Mouse (Mus musculus) heart, postnatal 0 days (tissue): ENCODE measurements around the gene Sparcl1.

ENCODE experiments used
- CTCF ChIP-seq: IDR thresholded peaks from 2 replicates; pipeline ENCODE4 v1.5.1; 2016; ENCODE audit warnings: antibody characterized with exemption, control low read depth, low read depth
- EP300 ChIP-seq: IDR thresholded peaks from 2 replicates; pipeline ENCODE4 v1.6.1; 2016; ENCODE audit warnings: antibody characterized with exemption, low read depth

GRCm38 (mm10) chr5:104108127-104108875 lies 5.2 kb downstream of the Sparcl1 start:
- TF ChIP-seq EP300, result no peak
- TF ChIP-seq CTCF, result no peak
